Mouse (Mus musculus) neural tube, embryonic 13.5 days (tissue): Measurements from ENCODE around the gene Slc26a8. TPM values are rescaled to one million over a fixed set of nuclear protein-coding genes. Genes with fewer than 3 reads are reported as not detected.

Experiments used
- ATAC-seq: fragments of 200-750 bp; cut with Nextera tagmentation; 2 replicates; pipeline ENCODE4 v1.8.0; 2017; ENCODE audit warnings: low read depth, mild to moderate bottlenecking, moderate TSS enrichment, moderate library complexity
- H3K27ac ChIP-seq: fragments of 300-500 bp; sonication (generic); replicated peaks from 2 replicates; pipeline ENCODE4 v1.5.1; 2015; ENCODE audit warnings: moderate library complexity, mild to moderate bottlenecking, inconsistent platforms
- H3K27me3 ChIP-seq: fragments of 300-500 bp; sonication (generic); 2 replicates; pipeline ENCODE4 v1.6.1; 2015; ENCODE audit warnings: mild to moderate bottlenecking, inconsistent platforms
- H3K36me3 ChIP-seq: fragments of 300-500 bp; sonication (generic); 2 replicates; pipeline ENCODE4 v1.6.1; 2015; ENCODE audit warnings: mild to moderate bottlenecking, inconsistent platforms
- H3K4me1 ChIP-seq: fragments of 300-500 bp; sonication (generic); replicated peaks from 2 replicates; pipeline ENCODE4 v1.6.1; 2015; ENCODE audit warnings: inconsistent platforms
- H3K4me2 ChIP-seq: fragments of 300-500 bp; sonication (generic); 2 replicates; pipeline ENCODE4 v1.6.1; 2015; ENCODE audit warnings: inconsistent platforms, mild to moderate bottlenecking, moderate library complexity
- H3K4me3 ChIP-seq: fragments of 300-500 bp; sonication (generic); 2 replicates; pipeline ENCODE4 v1.5.1; 2015; ENCODE audit warnings: mild to moderate bottlenecking, inconsistent platforms
- H3K9ac ChIP-seq: fragments of 300-500 bp; sonication (generic); 2 replicates; pipeline ENCODE4 v1.6.1; 2015; ENCODE audit warnings: moderate library complexity, mild to moderate bottlenecking, inconsistent platforms
- H3K9me3 ChIP-seq: fragments of 300-500 bp; sonication (generic); 2 replicates; pipeline ENCODE4 v1.6.1; 2016; ENCODE audit warnings: inconsistent platforms
- WGBS: fragments of 180-500 bp; shearing (Covaris S2); methylation state at CpG from one replicate; pipeline ENCODE4 v1.1.7; 2015; 5-methylcytosine and 5-hydroxymethylcytosine counted together
- polyA plus RNA-seq: library from polyadenylated mRNA; unstranded; fragments of >200 nt; fragmentation: Nextera tagmentation; extraction: Ambion mirVana; gene quantifications from 2 replicates; pipeline ENCODE4 v1.2.1, GENCODE M21; 2015

The Slc26a8 gene
- polyA plus RNA-seq, 1 experiment from 2014 or later: 1.2 TPM

DNA sequence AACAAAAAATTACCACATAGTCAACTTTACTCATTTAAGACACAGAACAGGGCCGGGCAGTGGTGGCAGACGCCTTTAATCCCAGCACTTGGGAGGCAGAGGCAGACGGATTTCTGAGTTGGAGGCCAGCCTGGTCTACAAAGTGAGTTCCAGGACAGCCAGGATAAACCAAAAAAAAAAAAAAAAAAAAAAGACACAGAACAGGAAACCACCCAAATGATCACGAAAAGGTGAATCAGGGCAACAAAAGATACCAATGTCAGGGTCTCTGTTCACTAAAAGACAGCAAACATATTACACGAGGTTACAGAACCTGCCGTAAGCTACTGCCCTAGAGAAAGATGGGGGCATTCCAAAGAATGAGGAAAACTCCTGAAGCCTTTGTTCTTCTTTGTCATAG, 76.9 kb downstream of the Slc26a8 start:
- Histone ChIP-seq H3K27ac (no peak overlapping the region), H3K36me3 (peaks cover 17% of the 10 kb centered on the region), H3K4me3 (no peak overlapping the region), H3K4me1 (peaks cover 16% of the 10 kb centered on the region), H3K27me3 (no peaks in the 10 kb centered on the region), H3K9ac (no peak overlapping the region), H3K9me3 (no peaks in the 10 kb centered on the region), H3K4me2 (no peak overlapping the region)
- WGBS: 88% methylated on average over 6 of the region's 6 CpGs
- no peak for ATAC-seq

DNA sequence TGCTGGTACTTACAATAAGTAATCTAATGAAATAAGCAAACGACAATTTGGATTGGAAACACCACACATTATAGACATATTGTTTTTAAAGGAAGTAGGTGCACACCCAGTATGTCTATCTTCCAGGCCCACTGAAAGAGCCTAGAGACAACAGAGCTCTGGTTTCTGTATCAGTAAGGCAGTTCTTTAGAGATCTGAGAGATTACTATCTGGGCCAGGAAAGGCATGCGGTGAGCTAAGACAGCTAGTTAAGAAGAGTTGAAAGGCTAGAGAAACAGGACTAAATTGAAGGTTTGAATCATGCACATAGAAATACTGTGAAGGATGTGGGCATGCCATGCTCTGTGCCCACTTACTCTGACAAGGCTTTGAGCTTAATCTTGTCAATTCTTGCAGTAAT, 77.4 kb downstream of the Slc26a8 start:
- peaks cover 11% of the 10 kb centered on the region for H3K4me1 ChIP-seq
- H3K9me3 ChIP-seq: no peaks in the 10 kb centered on the region
- ATAC-seq: no peak

DNA sequence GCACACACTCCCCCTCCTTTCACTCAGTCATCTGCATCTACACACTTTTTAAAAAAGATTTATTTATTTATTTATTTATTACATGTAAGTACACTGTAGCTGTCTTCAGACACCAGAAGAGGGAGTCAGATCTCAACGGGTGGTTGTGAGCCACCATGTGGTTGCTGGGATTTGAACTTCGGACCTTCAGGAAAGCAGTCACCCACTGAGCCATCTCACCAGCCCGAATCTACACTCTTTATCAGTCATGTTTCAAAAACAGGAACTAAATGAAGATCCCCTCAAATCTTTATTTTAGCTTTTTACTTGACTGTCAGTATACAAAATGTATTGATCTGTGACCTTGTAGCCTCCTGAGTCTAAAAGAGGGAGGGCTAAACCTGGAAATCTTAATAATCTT, 80.5 kb downstream of the Slc26a8 start:
- H3K4me1 ChIP-seq: no peaks in the 10 kb centered on the region
- no peak for ATAC-seq
- H3K9ac ChIP-seq: no peak overlapping the region
- H3K4me2 ChIP-seq: no peak overlapping the region
- whole genome bisulfite sequencing: 85% methylated on average over 3 of the region's 3 CpGs
- no peaks in the 10 kb centered on the region for H3K9me3 ChIP-seq
- H3K36me3 ChIP-seq: peaks cover 40% of the 10 kb centered on the region
- no peak overlapping the region for H3K27ac ChIP-seq
- H3K4me3 ChIP-seq: no peak overlapping the region
- H3K27me3 ChIP-seq: no peaks in the 10 kb centered on the region

More for the DNA sequence above, 77.4 kb downstream of the Slc26a8 start:
- H3K36me3 ChIP-seq: peaks cover 22% of the 10 kb centered on the region
- no peaks in the 10 kb centered on the region for H3K27me3 ChIP-seq
- H3K27ac ChIP-seq: no peak overlapping the region
- no peak overlapping the region for H3K4me3 ChIP-seq
- no peak overlapping the region for H3K9ac ChIP-seq
- no peak overlapping the region for H3K4me2 ChIP-seq
- WGBS: 91% methylated on average over 2 of the region's 2 CpGs

DNA sequence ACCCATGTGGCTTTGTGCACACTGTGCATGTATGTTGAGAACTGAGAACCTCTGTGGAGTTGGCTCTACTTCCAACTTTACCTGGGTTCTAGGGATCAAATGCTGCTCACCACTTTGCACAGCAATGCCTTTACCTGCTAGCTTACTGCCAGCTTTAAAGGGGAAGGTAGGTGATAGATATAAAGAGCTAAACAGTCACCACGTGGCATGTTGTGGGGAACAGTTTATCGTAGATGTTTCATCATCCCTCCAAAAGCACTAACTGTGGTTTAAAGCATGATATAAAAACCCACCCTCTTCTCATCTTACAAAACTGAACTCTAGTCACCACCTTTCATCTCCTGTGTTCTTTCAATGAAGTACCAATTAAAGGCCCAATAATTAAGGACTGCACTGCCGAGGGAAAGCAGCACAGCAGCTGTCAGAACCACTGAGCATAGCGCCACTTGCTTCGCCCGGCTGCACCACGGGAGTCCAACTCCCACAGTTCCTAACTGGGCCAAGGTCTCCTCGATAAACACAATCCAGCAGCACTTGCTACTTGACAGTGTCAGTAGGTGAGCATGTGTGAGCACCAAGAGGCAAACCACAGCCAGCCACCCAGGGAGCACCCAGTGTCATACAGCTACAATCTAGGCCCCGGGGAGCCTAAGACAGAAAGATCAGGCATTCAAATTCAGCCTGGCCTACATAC, 88.3 kb downstream of the Slc26a8 start:
- WGBS: 79% methylated on average over 9 of the region's 9 CpGs
- no peak overlapping the region for H3K4me2 ChIP-seq
- H3K27ac ChIP-seq: no peak overlapping the region
- no peak overlapping the region for H3K4me3 ChIP-seq
- H3K4me1 ChIP-seq: no peaks in the 10 kb centered on the region
- H3K27me3 ChIP-seq: no peaks in the 10 kb centered on the region
- no peak overlapping the region for H3K9ac ChIP-seq
- ATAC-seq: no peak
- H3K36me3 ChIP-seq: peaks cover 94% of the 10 kb centered on the region
- H3K9me3 ChIP-seq: no peaks in the 10 kb centered on the region

DNA sequence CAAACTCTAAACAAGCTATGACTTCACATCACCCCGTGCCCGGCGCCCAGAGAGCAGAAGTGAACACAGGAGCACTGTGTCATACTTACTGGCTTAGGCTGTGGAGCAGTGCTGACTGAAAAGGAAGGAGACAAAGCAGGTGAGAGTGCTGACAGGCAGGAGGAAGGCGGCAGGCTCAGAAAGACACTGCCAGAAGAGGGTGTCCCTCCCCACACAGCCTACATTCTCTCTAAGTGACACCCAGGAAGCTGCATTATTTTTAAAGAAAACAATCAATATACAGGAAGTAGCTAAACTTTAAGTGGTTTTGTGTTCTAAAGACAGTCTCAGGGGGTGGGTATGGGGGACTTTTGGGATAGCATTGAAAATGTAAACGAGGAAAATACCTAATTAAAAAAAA, 89.3 kb downstream of the Slc26a8 start:
- H3K9ac ChIP-seq: no peak overlapping the region
- H3K27me3 ChIP-seq: no peaks in the 10 kb centered on the region
- no peak overlapping the region for H3K4me2 ChIP-seq
- WGBS: 92% methylated on average over 5 of the region's 5 CpGs
- no peaks in the 10 kb centered on the region for H3K4me1 ChIP-seq
- no peak overlapping the region for H3K4me3 ChIP-seq
- no peak for ATAC-seq
- H3K36me3 ChIP-seq: peaks cover 94% of the 10 kb centered on the region
- no peak overlapping the region for H3K27ac ChIP-seq
- no peaks in the 10 kb centered on the region for H3K9me3 ChIP-seq

DNA sequence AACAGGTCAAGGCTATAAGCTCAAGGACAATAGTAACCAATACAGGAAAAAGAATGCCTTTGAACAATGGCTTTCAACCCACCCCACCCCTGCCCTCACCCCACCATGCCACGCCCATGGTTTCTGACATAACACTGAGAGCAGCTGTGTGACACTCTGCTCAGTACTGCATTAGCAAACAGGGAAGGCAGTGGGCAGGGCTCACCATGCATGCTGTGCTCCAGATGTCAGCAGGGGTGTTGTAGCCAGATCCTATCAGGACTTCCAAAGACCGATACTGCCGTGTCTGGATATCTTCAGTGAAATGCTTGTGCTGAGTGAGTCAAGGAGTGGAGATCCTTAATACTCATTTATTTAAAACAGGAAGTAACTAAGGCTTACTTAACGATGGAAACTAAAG, 96.1 kb downstream of the Slc26a8 start:
- no peak overlapping the region for H3K4me2 ChIP-seq
- 80% methylated on average over 4 of the region's 4 CpGs for WGBS
- peaks cover 91% of the 10 kb centered on the region for H3K36me3 ChIP-seq
- no peak overlapping the region for H3K27ac ChIP-seq
- no peak for ATAC-seq
- H3K27me3 ChIP-seq: no peaks in the 10 kb centered on the region
- H3K9ac ChIP-seq: no peak overlapping the region
- no peaks in the 10 kb centered on the region for H3K4me1 ChIP-seq
- H3K4me3 ChIP-seq: no peak overlapping the region
- H3K9me3 ChIP-seq: no peaks in the 10 kb centered on the region

DNA sequence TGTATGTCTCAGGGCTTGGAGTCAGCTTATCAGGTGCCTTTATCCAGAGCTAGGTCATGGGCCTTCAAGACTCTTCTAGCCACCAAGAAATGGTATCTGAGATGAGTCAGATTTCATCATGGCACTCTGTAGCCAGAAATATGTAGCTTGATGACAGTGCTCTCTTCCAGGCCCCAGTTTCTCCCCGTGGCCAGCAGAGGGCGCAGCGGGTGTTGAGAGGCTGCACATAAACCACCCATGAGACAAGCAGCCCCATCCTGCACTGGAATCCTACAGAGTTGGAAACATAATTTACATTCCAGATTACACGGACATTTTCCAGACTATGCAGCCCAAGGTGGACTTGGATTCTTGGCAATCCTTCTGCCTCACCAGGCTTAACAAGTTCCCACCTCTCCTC, 97.0 kb downstream of the Slc26a8 start:
- Histone ChIP-seq H3K36me3 (peaks cover 93% of the 10 kb centered on the region), H3K9ac (no peak overlapping the region), H3K27me3 (no peaks in the 10 kb centered on the region), H3K4me3 (no peak overlapping the region), H3K4me1 (no peaks in the 10 kb centered on the region), H3K4me2 (no peak overlapping the region), H3K9me3 (no peaks in the 10 kb centered on the region), H3K27ac (no peak overlapping the region)
- ATAC-seq: peak; percentile 50; the same call in 1 of the 2 replicates
- WGBS: 22% methylated on average over 4 of the region's 4 CpGs

DNA sequence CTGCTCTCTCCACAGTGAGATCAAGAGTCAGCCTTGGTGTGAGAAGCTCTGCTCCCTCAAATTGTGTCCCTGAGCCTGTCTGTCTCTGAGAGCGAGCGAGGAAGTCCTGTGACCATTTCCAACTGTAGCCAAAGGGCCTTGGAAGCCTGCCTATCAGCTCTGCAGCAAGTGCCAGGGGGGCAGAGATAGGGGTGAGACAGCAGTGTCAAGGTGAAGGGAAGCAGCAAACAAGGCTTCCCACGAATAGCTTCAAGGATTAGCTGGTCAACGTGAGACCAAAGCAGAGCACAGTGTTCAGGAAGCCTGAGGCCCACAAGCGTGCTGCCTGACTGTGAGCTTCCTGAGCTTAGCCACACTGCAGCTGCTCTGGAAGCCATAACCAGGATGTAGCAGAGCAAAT, 98.6 kb downstream of the Slc26a8 start:
- peaks cover 84% of the 10 kb centered on the region for H3K36me3 ChIP-seq
- ATAC-seq: no peak
- WGBS: 96% methylated on average over 5 of the region's 5 CpGs

DNA sequence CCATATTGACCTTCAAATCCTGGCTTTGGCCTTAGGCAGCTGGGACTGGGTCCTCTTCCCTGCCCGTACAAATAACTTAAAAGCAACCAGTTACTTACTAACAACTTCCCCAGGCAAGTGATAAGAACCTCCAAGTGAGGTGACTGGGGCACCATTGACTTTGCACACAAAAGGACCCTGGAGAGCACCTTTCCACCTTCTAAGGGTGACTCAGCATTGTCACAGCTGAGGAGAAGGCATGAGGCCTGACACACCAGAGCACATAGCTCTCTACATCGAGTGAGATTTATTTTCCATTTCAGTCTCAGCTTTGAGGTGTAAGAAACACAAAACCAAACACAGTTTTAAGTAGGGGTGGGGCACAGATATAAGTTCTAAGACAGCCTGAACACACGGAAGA, 99.4 kb downstream of the Slc26a8 start:
- Histone ChIP-seq H3K9ac (no peak overlapping the region), H3K27me3 (no peaks in the 10 kb centered on the region), H3K9me3 (no peaks in the 10 kb centered on the region), H3K4me1 (no peaks in the 10 kb centered on the region), H3K36me3 (peaks cover 75% of the 10 kb centered on the region), H3K4me2 (no peak overlapping the region), H3K27ac (no peak overlapping the region), H3K4me3 (no peak overlapping the region)
- ATAC-seq: no peak
- WGBS: 90% methylated on average over 3 of the region's 3 CpGs

More for the DNA sequence above, 98.6 kb downstream of the Slc26a8 start:
- H3K27ac ChIP-seq: no peak overlapping the region
- H3K4me3 ChIP-seq: no peak overlapping the region
- no peaks in the 10 kb centered on the region for H3K27me3 ChIP-seq
- H3K4me2 ChIP-seq: no peak overlapping the region
- no peaks in the 10 kb centered on the region for H3K4me1 ChIP-seq
- H3K9ac ChIP-seq: no peak overlapping the region
- no peaks in the 10 kb centered on the region for H3K9me3 ChIP-seq

DNA sequence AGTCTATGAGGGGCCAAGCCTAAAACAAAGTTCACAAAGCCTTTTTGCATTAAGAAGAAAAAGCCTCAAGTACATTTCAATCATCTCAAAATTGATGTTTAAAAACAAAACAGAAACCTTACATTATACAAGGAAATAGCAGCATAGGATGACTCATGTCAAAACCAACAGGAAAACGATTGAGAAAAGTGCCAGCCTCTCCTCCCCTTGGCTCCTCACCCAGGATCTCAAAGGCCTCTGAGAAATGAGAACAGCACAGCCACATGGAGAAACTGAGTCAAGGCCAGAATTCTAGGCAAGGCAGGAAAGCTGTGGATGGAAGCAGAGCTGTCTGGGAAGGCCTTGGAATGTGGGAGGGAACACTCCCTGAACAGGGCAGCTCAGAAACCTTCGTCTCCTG, 101.4 kb downstream of the Slc26a8 start:
- peaks cover 60% of the 10 kb centered on the region for H3K36me3 ChIP-seq
- no peak for ATAC-seq

More for the DNA sequence above, 101.4 kb downstream of the Slc26a8 start:
- H3K4me1 ChIP-seq: no peaks in the 10 kb centered on the region
- no peaks in the 10 kb centered on the region for H3K27me3 ChIP-seq
- no peak overlapping the region for H3K4me2 ChIP-seq
- H3K4me3 ChIP-seq: no peak overlapping the region
- H3K9ac ChIP-seq: no peak overlapping the region
- H3K9me3 ChIP-seq: no peaks in the 10 kb centered on the region
- H3K27ac ChIP-seq: no peak overlapping the region
- 85% methylated on average over 2 of the region's 2 CpGs for WGBS

Other genes with a start within 250 kb of the Slc26a8 start
- gene Fkbp5, start 172.7 kb downstream of the Slc26a8 start, polyA plus RNA-seq: 25.1 and 26.6 TPM in 2 replicates
- not detected in 2 replicates for gene Armc12, start 159.4 kb downstream of the Slc26a8 start, polyA plus RNA-seq
- not detected in 2 replicates for gene Clpsl2, start 140.8 kb downstream of the Slc26a8 start, polyA plus RNA-seq
- gene Clps, start 129.5 kb downstream of the Slc26a8 start, polyA plus RNA-seq: not detected in 2 replicates
- gene Lhfpl5, start 114.6 kb downstream of the Slc26a8 start, polyA plus RNA-seq: 7.9 and 8.2 TPM in 2 replicates
- 91.2 and 106 TPM in 2 replicates for gene Srpk1, start 67.5 kb downstream of the Slc26a8 start, polyA plus RNA-seq
- 29.0 and 29.4 TPM in 2 replicates for gene Mapk14, start 1.1 kb upstream of the Slc26a8 start, polyA plus RNA-seq
- 1.7 and 1.8 TPM in 2 replicates for gene AC170998.1, start 35.9 kb upstream of the Slc26a8 start, polyA plus RNA-seq
- 0.52 and 1.8 TPM in 2 replicates for gene Mapk13, start 79.1 kb upstream of the Slc26a8 start, polyA plus RNA-seq
- gene Brpf3, start 110.9 kb upstream of the Slc26a8 start, polyA plus RNA-seq: 7.1 and 7.8 TPM in 2 replicates
- not detected in 2 replicates for gene Pnpla1, start 168.2 kb upstream of the Slc26a8 start, polyA plus RNA-seq
- 0.25 and 0.29 TPM in 2 replicates for gene 4930539E08Rik, start 225.1 kb upstream of the Slc26a8 start, polyA plus RNA-seq